Mouse (Mus musculus) embryo, embryonic 11 days (tissue): Measurements from ENCODE around the gene Itpripl1.
"Not testable (repeated sequence)": the region's sequence is repeated elsewhere in the genome, so short reads cannot be mapped to it uniquely, and the experiment has no call there.

ENCODE experiments used
- DNase-seq: peaks from one replicate; pipeline ENCODE4 v3.0.0-alpha.2; 2015

Itpripl1 gene

GRCm38 (mm10) chr2:127090151-127090550 is 53.1 kb downstream of the Itpripl1 start:
- not testable (repeated sequence) for DNase-seq
